Mouse (Mus musculus) liver, embryonic 13.5 days (tissue): ENCODE measurements around the gene Knstrn. TPM values are rescaled to one million over a fixed set of nuclear protein-coding genes. Genes with fewer than 3 reads are reported as not detected.

Source experiments
- ATAC-seq: fragments of 200-750 bp; cut with Nextera tagmentation; 2 replicates; pipeline ENCODE4 v1.8.0; 2017; ENCODE audit warnings: low read depth, mild to moderate bottlenecking, moderate number of reproducible peaks, moderate library complexity
- DNase-seq: peaks from one replicate; pipeline ENCODE4 v3.0.0; 2022
- H3K27ac ChIP-seq: fragments of 300-500 bp; sonication (generic); 2 replicates; pipeline ENCODE4 v1.5.1; 2015; ENCODE audit warnings: moderate library complexity, mild to moderate bottlenecking, inconsistent platforms
- H3K27me3 ChIP-seq: fragments of 300-500 bp; sonication (generic); 2 replicates; pipeline ENCODE4 v1.6.1; 2015; ENCODE audit warnings: mild to moderate bottlenecking, inconsistent platforms
- H3K36me3 ChIP-seq: fragments of 300-500 bp; sonication (generic); 2 replicates; pipeline ENCODE4 v1.6.1; 2015; ENCODE audit warnings: mild to moderate bottlenecking, inconsistent platforms
- H3K4me1 ChIP-seq: fragments of 300-500 bp; sonication (generic); replicated peaks from 2 replicates; pipeline ENCODE4 v1.6.1; 2015; ENCODE audit warnings: inconsistent platforms
- H3K4me2 ChIP-seq: fragments of 300-500 bp; sonication (generic); 2 replicates; pipeline ENCODE4 v1.6.1; 2015; ENCODE audit warnings: inconsistent platforms, mild to moderate bottlenecking, moderate library complexity
- H3K4me3 ChIP-seq: fragments of 300-500 bp; sonication (generic); replicated peaks from 2 replicates; pipeline ENCODE4 v1.5.1; 2015; ENCODE audit warnings: mild to moderate bottlenecking, inconsistent platforms
- H3K9ac ChIP-seq: fragments of 300-500 bp; sonication (generic); 2 replicates; pipeline ENCODE4 v1.6.1; 2015; ENCODE audit warnings: mild to moderate bottlenecking, inconsistent platforms
- H3K9me3 ChIP-seq: fragments of 300-500 bp; sonication (generic); replicated peaks from 2 replicates; pipeline ENCODE4 v1.6.1; 2016; ENCODE audit warnings: inconsistent platforms
- WGBS: fragments of 180-500 bp; shearing (Covaris S2); methylation state at CpG from one replicate; pipeline ENCODE4 v1.1.7; 2015; ENCODE audit not compliant: insufficient replicate concordance; 5-methylcytosine and 5-hydroxymethylcytosine counted together
- polyA plus RNA-seq: library from polyadenylated mRNA; unstranded; fragments of >200 nt; fragmentation: Nextera tagmentation; extraction: Ambion mirVana; gene quantifications from 2 replicates; pipeline ENCODE4 v1.2.1, GENCODE M21; 2015

The Knstrn gene
- polyA plus RNA-seq = 91.9 and 101 TPM in 2 replicates

DNA sequence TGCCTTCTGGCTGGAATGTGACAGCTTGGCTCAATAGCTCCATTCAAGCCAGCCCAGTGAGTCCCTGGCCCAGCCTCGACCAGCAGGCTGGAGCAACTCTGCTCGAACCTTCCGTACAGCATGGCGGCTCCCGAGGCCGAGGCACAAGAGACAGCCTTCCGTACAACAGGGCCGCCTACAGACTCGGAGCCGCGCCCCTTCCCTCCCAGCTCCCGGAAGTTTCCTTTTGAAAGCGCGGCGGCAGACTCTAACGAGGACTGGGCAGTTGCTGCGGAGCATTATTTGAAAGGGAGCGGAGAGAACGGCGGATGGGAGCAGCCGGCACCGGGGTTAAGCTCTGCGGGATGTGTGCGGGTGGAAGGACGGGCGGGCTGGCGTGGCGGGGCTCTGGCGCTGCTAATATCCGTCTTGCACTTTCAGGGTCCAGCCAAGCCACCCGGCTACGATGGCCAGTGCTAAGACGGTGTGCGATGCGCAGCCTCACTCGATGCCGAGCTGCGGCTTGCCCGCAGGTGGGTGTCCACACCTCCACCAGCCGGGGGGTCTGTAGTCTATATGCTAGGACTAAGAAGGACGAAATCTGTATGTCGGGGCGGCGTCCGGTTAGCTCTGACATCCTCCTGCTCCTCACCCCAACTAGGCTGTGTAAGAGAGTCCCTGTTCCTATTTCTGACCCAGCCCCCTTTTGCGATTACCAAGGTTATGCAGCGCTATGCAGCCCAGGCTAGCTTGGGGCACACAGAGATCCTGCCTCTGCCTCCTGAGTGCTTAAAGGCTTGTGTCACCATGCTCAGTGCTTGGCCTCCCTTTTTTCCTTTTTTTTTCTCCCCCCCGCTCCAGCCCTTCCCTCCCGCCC is at the start of gene Knstrn:
Gene Knstrn (plus strand): TSS at position 23 of the 856 bp plus-strand sequence.
- Histone ChIP-seq H3K27me3 (no peaks in the 10 kb centered on the region), H3K4me1 (peaks cover 28% of the 10 kb centered on the region), H3K4me2 (peak within 1 kb of the TSS; percentile 90), H3K27ac (peak within 1 kb of the TSS; percentile 91), H3K9ac (peak within 1 kb of the TSS; percentile 95), H3K36me3 (peaks cover 37% of the 10 kb centered on the region), H3K4me3 (peak within 1 kb of the TSS; percentile 89), H3K9me3 (no peaks in the 10 kb centered on the region)
- peak; percentile 86 for DNase-seq
- WGBS = under 1% methylated on average over 49 of the region's 49 CpGs
- peak; percentile 94 for ATAC-seq

DNA sequence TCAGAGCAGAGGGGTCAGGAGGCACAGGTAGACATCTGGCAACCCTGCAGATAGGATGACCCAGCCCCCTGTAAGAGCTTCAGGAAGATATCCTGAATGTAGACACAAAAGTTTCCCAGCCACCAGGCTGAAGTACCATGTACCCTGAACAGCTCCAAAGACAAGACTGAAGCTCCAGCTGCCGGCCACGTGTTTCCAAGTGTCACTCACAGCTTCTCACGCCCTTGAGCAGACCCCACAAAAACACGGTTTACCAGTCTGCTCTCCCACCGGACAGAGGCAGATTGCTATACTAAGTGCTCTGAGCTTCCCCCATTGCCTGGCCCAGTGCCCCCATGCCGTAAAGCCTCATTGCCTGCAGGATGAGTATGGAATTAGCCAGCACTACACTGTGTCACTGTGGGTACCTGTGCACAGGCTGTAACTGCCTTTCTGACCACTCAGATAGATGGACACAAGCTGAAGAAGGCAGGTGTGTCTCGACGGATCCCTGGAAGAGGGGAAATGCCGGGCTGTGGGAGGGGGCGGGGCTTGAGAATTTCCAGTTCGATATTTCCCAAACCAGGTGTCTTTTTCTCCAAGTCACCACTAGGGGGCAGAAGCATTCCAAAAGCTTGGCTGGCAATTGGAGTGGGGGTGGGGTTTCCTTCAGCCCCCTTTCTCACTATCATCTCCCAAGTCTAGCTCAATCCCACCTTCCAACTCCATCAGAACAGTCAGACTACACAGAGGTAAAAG is 49.5 kb upstream of the Knstrn start:
- H3K9me3 ChIP-seq = no peaks in the 10 kb centered on the region
- peak overlapping the region; percentile 75; the same call in 1 of the 2 replicates for H3K27ac ChIP-seq
- peaks cover 12% of the 10 kb centered on the region for H3K27me3 ChIP-seq
- H3K4me2 ChIP-seq = peak overlapping the region; percentile 34
- ATAC-seq (no peak), DNase-seq (peak; percentile 45)
- no peak overlapping the region for H3K4me3 ChIP-seq
- H3K4me1 ChIP-seq = peaks cover 56% of the 10 kb centered on the region
- H3K36me3 ChIP-seq = no peaks in the 10 kb centered on the region
- WGBS = 22% methylated on average over 11 of the region's 11 CpGs
- H3K9ac ChIP-seq = no peak overlapping the region

DNA sequence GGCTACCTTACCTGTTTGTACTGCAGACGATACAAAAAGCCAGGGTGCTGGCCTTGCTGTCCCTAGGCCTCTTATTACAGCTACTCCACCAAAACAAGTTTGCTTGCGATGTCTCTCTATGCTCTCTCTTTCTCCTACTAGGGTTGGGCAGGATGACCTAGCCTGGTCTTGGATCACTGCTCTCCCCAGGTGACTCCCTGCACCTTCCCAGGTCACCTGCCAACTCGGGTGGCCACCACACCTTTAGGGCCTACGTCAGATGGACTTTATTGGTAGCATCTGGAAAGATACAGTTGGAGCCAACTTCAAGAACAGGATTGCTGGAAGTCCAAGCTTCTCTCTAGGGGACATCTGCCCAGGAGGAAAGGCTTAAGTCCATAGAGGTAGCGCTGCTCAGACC is 48.9 kb upstream of the Knstrn start:
- WGBS = 76% methylated on average over 5 of the region's 5 CpGs
- ATAC-seq = no peak

DNA sequence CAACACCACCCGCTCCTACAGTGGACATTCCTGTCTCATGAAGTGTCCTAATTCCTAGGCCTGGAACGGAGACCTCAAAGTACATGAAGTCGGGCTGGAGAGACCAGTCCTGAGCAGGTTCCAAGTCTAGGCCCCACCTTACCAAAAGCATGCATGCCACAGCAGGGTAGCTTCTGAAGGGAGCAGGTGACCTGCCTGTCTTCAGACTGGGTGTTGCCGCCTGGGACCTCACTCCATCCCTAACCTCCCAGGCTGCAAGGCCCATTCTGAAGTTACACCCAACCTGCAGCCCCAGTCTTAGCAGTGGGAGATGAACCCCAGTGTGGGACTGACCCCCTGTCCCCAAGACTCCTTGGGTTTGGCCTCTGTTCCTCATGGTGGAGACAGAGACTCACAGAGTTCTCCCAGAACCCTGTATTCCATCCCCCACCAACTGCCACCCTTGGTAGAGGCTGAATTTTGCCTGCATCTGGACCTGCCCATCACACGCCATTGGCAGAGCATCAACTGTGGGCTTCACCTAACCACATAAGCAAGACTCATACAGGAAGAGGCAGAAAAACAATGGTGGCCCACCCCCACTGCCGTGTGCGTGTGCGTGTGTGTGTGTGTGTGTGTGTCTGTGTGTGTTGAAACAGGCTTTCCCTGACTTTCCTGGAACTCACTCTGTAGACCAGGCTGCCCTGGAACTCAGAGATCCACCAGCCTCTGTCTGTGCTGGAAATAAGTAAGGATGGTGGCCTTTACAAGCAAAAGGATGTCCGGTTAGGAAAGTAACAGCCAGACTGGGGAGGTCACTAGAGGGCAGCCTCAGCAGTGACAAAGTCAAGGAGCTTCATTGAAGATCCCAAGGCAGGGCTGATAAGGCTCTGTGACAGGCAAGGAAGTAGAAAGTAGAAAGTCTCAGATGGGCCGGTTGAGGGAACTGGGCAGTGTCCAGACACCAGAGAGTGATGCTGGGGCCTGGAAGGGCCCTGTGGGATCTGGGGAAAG is 47.5 kb upstream of the Knstrn start:
- Histone ChIP-seq H3K4me2 (no peak overlapping the region), H3K4me3 (no peak overlapping the region), H3K9me3 (no peaks in the 10 kb centered on the region), H3K4me1 (peaks cover 39% of the 10 kb centered on the region), H3K36me3 (no peaks in the 10 kb centered on the region), H3K27ac (no peak overlapping the region), H3K27me3 (0 out of 2 replicates have a peak, but pooled peaks cover 3% of the 10 kb centered on the region), H3K9ac (0 out of 2 replicates have a peak overlapping the region, but pooled peaks have one; percentile 26)
- DNase-seq (no peak), ATAC-seq (no peak)
- 54% methylated on average over 10 of the region's 10 CpGs for WGBS

More for the DNA sequence above, 48.9 kb upstream of the Knstrn start:
- Histone ChIP-seq H3K9ac (no peak overlapping the region), H3K27ac (no peak overlapping the region), H3K9me3 (no peaks in the 10 kb centered on the region), H3K36me3 (no peaks in the 10 kb centered on the region), H3K4me2 (no peak overlapping the region), H3K4me1 (peaks cover 51% of the 10 kb centered on the region), H3K4me3 (no peak overlapping the region), H3K27me3 (peaks cover 12% of the 10 kb centered on the region)
- DNase-seq = no peak

DNA sequence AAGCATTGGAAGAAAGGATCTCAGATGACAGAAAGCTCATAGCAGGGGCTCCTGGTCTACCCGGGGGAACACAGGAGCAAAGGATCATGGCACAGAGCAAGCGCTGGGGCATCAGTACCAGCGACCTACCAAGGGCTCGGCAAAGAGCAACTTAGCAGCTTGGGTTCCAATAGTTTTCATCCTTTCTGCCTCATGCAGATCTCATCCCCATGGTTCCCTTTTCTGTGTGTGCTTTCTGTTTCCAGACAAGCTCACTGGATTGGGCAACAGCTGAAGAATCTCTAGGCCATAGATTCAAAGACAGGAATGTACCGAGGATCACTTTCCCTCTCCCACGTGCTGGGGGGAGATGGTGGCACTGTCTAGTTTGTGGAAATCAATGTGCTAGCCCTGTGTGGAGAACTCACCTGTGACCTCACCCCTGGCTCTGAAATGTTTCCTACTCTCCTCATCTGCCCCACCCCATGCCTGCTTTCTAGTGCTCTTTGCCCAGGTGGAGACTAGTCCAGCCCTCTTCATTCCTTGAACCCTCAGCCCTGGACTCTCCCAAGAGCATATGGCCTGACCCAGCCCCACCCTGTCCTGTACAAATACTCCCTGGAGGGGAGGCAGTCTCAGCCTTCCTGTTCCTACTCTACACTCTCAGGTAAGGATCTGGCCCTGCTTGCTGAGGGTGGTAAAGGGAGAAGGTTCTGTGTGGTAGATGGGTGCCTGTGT is 41.5 kb upstream of the Knstrn start, which contains the start of gene Phgr1:
Gene Phgr1 (plus strand): TSS at position 612 of the 717 bp plus-strand sequence.
- H3K4me2 ChIP-seq = no peak within 1 kb of the TSS
- ATAC-seq = no peak

DNA sequence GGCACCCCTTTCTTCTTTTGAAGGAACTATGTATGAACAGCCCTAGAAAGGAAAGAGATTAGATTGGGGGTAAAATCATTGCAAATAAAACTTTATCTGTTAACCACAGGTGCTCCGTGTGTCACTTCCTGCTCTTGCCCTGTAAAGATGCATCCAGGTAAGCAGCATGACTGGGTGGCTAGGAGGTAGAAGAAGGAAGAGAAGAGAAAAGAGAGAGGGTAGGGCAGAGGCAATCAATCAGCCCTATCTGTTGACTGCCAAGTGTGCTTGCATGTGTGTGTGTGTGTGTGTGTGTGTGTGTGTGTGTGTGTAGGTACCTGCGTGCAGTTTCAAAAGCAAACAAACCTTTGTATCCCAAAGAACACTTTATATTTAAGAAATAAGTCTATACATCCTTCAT is 39.3 kb upstream of the Knstrn start:
- H3K36me3 ChIP-seq = no peaks in the 10 kb centered on the region
- DNase-seq (no peak), ATAC-seq (no peak)
- H3K4me2 ChIP-seq = no peak overlapping the region
- no peak overlapping the region for H3K9ac ChIP-seq
- 47% methylated on average over 2 of the region's 2 CpGs for WGBS
- H3K27me3 ChIP-seq = peaks cover 20% of the 10 kb centered on the region
- H3K27ac ChIP-seq = no peak overlapping the region
- H3K4me3 ChIP-seq = no peak overlapping the region
- H3K4me1 ChIP-seq = peaks cover 8% of the 10 kb centered on the region
- no peaks in the 10 kb centered on the region for H3K9me3 ChIP-seq

More for the DNA sequence above, 41.5 kb upstream of the Knstrn start, which contains the start of gene Phgr1:
- H3K27ac ChIP-seq = no peak within 1 kb of the TSS
- WGBS = 67% methylated on average over 6 of the region's 6 CpGs
- no peak for DNase-seq
- 0 out of 2 replicates have a peak, but pooled peaks cover 7% of the 10 kb centered on the region for H3K27me3 ChIP-seq
- H3K9ac ChIP-seq = no peak within 1 kb of the TSS
- no peak within 1 kb of the TSS for H3K4me3 ChIP-seq
- no peaks in the 10 kb centered on the region for H3K4me1 ChIP-seq
- no peaks in the 10 kb centered on the region for H3K9me3 ChIP-seq
- H3K36me3 ChIP-seq = no peaks in the 10 kb centered on the region

DNA sequence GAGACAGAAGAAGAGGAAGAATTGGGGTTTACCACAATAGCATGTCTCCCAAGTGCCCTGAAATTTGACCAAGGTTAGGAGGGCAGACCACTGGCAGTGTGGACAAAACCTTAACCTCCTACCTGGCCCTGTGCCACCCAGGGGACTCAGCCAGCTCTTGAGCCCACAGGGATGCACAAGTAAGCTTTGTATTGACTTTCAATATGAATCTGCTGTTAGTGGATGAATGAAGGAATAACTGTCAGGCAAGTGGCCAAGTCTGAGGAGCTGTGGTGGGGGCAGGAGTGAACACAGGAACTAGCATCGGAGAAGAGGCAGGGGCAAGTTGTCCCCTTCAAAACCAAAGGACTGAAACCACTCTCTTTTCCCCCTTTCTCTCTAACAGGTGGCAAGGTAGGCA is 38.4 kb upstream of the Knstrn start:
- Histone ChIP-seq H3K4me2 (no peak overlapping the region), H3K27ac (no peak overlapping the region), H3K9ac (no peak overlapping the region), H3K27me3 (peaks cover 29% of the 10 kb centered on the region), H3K4me3 (no peak overlapping the region), H3K9me3 (no peaks in the 10 kb centered on the region), H3K36me3 (no peaks in the 10 kb centered on the region), H3K4me1 (peaks cover 15% of the 10 kb centered on the region)
- DNase-seq (no peak), ATAC-seq (no peak)
- 37% methylated on average over 1 of the region's 1 CpGs for WGBS

DNA sequence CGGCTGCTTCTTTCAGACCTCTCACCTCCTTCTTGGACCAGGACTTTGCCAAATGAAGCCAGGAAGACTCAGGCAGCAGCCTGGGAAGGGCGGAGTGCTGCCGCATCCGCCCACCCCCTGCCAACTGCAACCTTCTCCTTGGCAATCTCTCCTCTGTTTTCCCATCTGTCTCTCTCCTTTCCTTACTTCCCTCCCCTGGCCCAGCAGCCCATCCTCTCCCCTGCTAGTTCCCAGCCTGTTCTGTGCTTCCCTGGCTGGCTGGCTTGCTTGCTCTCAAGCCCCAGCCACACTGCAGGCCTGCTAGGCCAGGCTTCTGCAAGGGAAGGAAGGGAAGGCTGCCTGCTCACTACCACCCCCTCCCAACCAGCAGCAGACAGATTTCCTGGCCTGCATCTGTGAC is 38.0 kb upstream of the Knstrn start:
- DNase-seq (no peak), ATAC-seq (no peak)
- Histone ChIP-seq H3K9ac (no peak overlapping the region), H3K4me1 (peaks cover 15% of the 10 kb centered on the region), H3K27ac (no peak overlapping the region), H3K36me3 (no peaks in the 10 kb centered on the region), H3K4me3 (no peak overlapping the region), H3K4me2 (no peak overlapping the region), H3K9me3 (no peaks in the 10 kb centered on the region), H3K27me3 (peaks cover 33% of the 10 kb centered on the region)
- 93% methylated on average over 3 of the region's 4 CpGs for WGBS

DNA sequence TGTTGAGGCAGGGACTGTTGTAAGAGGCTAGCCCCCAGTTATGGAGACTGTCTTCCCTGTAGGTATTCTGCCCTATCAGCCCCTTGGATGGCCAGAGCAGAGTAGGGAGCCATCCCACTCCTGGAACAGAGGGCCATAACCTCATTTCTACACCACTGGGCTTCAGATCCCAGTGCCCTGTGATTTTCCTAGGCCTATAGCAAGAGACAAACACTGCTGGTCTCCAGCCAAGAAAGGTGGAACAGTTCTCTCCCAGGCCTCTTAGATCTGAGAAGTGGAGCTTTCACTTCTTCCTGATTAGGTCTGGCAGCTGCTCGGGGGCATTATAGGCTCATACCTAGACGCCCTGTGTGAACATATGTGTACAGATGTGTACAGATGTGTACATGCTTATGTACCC is 37.5 kb upstream of the Knstrn start:
- no peaks in the 10 kb centered on the region for H3K9me3 ChIP-seq
- H3K36me3 ChIP-seq = no peaks in the 10 kb centered on the region
- no peak for ATAC-seq
- WGBS = 63% methylated on average over 2 of the region's 2 CpGs
- H3K27ac ChIP-seq = no peak overlapping the region
- no peak for DNase-seq
- peaks cover 15% of the 10 kb centered on the region for H3K4me1 ChIP-seq
- H3K27me3 ChIP-seq = peaks cover 36% of the 10 kb centered on the region
- no peak overlapping the region for H3K4me2 ChIP-seq
- H3K4me3 ChIP-seq = no peak overlapping the region
- H3K9ac ChIP-seq = no peak overlapping the region

DNA sequence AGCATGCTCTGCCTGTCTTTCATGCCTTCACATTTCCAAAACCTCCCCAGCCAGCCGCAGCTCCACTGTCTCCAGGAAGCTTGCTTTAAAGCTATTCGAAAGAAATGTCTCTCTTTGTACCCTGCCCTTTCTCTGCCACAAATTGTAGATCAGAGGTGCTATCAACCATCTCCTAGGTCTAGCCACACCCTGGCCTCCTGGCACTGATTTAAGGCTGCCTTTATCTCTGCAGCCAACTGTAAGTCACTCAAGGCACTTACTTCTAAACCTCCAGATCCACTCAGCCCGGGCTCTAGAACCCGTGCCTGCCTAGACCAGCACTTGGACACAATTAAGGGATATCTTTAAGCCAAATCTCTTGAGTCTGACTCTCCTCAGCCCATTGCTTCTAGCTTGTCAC is 35.4 kb upstream of the Knstrn start:
- H3K27me3 ChIP-seq = peaks cover 33% of the 10 kb centered on the region
- no peak overlapping the region for H3K27ac ChIP-seq
- no peaks in the 10 kb centered on the region for H3K9me3 ChIP-seq
- H3K4me1 ChIP-seq = peaks cover 22% of the 10 kb centered on the region
- ATAC-seq = no peak
- no peak for DNase-seq
- H3K9ac ChIP-seq = no peak overlapping the region
- no peak overlapping the region for H3K4me2 ChIP-seq
- no peaks in the 10 kb centered on the region for H3K36me3 ChIP-seq
- no peak overlapping the region for H3K4me3 ChIP-seq
- WGBS = 51% methylated on average over 4 of the region's 4 CpGs
